Mouse (Mus musculus): ENCODE results near the gene H2-M3.
"Not testable (repeated sequence)": the region's sequence is repeated elsewhere in the genome, so short reads cannot be mapped to it uniquely, and the experiment has no call there.

H2-M3 gene

DNA sequence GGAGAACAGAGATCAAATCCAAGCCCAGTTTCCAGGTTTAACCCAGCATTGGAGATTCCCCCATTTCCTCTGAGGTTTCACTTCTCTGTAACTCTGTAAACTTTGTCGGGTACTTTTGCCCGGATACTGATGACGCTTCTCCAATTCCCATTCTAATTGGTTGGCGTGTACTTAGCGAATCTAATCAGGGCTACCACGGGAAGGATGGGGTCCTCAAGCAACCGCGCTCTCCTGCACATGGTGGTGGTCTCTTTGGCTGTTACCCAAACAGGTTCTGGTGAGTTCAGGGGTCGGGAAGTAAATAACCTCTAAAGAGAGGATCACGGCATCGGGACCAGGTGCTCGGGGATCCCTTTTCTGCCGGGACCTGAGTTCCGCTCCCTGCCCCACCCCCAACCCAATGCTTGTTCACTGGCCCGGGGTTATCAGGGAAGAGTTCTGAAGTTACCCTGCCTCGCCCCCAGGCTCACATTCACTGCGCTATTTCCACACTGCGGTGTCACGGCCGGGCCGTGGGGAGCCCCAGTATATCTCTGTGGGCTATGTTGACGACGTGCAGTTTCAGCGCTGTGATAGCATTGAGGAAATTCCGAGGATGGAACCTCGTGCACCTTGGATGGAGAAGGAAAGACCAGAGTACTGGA, at the start of gene H2-M3:
Gene H2-M3 (plus strand): TSS at position 163 of the 644 bp plus-strand sequence.
- peak; percentile 86 for DNase-seq (ENCODE audit: low read depth, low spot score)

DNA sequence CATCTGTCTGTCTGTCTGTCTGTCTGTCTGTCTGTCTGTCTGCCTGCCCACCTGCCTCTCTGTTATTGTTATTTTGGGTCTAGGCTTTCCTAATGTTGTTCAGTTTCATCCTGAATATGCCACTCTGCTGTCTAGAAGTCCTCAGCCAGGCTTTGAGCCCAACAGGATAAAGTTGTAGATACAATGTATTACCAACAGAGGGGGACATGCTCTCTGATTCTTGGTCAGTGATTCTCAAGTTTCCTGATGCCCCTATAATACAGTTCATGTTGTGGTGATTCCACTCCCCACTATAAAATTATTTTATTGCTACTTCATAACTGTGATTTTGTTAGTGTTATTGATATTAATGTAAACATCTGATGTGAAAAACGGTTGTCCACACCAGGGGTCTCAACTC, 48.1 kb upstream of the H2-M3 start:
- DNase-seq (ENCODE audit: low read depth, low spot score): no peak

DNA sequence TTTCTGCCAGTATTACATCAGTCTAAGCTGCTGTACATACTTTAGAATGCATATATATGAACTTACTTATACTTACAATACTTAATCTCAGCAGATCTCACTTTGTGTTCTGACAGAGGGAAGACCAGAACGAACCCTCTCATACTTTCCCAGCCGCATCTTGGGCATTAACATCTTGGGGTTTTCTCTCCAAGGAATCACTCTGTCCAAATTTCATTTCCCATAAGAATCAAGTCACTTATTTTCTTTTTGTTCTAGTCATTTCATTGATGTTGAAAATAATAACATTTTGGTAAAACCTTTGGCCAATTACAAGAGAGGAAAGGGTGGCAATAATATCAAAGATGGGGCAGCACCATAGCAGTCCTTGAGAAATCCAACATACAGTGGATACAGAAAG, 32.8 kb upstream of the H2-M3 start, which contains the start of gene Olfr97:
Gene Olfr97 (minus strand): TSS at position 101 of the 400 bp plus-strand sequence.
- not testable (repeated sequence) for DNase-seq (ENCODE audit: low read depth, low spot score)

DNA sequence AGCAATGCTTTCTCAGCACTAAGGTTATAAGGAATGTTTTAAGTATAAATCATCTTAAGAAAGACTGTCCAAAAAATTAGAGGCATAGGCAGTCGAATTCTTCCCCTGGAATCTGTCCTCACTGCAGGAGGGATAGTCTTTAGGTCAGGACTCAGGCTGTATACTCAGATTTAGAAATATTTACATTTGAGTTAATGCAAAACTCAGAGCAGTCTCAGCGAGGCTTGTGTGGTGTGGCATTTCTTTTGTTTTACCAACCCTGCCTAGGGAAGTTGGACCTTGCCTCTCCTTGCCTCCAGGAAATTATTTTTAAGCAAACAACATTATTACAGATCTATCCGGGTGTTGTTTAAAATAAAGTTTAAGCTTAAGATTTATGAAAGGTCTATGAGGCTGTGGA, 27.8 kb upstream of the H2-M3 start:
- DNase-seq (ENCODE audit: low read depth, low spot score): no peak

DNA sequence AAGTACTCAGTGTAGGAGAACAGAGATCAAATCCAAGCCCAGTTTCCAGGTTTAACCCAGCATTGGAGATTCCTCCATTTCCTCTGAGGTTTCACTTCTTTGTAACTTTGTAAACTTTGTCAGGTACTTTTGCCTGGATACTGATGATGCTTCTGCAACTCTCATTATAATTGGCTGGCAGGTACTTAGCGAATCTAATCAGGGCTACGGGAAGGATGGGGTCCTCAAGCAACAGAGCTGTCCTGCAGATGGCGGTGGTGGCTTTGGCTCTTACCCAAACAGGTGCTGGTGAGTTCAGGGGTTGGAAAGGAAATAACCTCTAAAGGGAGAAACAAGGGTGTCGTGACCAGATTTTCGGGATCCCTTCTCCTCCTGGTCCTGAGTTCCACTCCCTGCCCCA, 23.3 kb upstream of the H2-M3 start:
- DNase-seq (ENCODE audit: low read depth, low spot score): peak; percentile 40

DNA sequence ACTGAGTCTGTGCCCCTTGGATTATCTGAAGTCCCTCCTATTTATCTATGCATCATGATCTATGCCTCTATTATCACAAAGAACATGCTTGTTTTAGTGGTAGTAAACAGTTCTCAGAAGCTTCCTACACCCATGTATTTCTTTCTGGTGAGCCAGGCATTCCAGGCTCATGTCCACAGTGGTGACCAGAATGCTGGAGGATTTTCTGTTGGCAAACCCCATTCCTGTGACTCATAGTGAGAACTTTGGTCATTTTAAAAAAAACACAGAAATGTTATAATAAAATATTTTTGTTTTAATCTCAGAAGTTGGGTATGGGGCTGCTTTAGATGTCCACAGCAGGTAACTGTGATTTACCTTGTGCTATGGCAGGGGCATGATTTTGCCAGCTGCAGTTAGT, 20.6 kb upstream of the H2-M3 start:
- no peak for DNase-seq (ENCODE audit: low read depth, low spot score)

DNA sequence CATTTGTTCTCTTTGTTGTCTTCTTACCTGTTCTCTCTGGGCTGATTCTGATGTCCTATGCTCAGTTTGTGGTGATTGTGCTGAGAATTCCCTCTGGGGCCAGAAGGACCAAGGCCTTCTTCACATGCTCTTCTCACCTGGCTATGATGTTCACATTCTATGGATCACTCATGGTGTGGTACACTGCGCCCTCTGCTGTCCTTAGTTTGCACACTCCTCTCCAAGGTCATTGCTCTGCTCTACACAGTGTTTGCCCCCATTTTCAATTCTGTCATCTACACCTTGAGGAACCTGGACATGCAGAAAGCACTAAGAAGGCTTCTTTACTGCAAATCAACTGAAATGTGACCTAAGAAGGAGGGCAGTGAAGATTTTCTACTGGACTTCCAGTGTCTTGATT, 19.5 kb upstream of the H2-M3 start:
- DNase-seq (ENCODE audit: low read depth, low spot score): no peak

DNA sequence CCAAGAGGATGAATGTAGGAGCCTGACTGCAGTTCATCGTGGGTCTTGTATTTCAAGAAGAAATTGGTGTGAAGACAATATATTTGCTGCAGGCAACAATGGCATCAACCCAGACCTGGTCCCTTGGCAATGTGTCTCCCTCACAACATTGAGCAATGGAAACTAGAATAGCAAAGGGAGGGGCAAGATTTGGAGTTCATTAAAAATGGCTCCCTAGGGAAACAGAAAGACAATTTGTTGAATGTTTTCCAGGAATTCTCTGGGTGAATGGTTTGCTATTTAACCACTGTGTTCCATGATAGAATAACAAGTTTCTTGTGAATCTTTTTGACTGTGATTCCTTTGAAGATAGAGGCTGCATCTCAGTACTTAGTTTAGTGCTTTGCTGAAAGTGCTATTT, 6.4 kb upstream of the H2-M3 start, which contains the start of gene Olfr98:
Gene Olfr98 (minus strand): TSS at position 124 of the 400 bp plus-strand sequence.
- peak; percentile 27 for DNase-seq (ENCODE audit: low read depth, low spot score)

DNA sequence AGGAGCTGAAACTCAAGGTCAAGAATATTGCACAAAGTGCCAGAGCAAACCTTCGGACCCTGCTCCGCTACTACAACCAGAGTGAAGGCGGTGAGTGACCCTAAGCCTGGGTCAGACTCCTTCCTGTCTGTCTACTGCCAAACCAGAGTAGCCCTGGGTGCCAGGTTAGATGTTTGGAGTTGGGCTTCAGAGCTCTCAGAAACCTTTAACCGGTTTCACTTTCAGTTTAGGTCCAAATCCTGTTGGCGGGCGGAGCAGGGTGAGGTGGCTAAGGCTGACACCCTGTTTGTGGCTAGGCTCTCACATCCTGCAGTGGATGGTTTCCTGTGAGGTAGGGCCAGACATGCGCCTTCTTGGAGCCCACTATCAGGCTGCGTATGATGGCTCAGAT, 677 bp downstream of the H2-M3 start:
- peak; percentile 46 for DNase-seq (ENCODE audit: low read depth, low spot score)

DNA sequence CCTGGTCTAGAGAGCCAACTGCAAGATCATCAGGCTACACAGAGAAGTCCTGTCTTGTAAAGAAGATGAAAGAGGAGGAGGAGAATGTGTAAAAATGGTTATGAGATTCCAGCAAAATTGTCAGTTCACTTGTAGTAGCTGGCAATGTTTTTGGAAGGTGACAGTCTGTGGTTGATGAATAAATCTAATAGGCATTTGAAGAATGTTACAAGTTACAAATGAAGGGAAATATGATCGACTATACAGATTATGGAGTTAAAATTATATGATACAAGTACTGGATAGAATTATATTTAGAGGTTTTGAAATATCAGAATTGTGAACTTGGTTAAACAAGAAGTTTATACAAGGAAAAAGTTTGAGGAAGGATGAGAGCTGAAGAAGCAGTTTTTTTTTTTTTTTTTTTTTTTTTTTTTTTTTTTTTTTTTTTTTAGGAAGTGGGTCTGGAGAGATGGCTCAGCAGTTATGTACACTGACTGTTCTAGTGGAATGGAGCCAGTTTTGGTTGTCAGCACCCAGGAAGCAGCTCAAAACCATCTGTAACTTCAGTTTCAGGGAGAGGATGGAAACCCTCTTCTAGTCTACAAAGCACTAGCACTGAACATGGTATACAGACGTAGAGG, 5.7 kb downstream of the H2-M3 start:
- peak; percentile 16 for DNase-seq (ENCODE audit: low read depth, low spot score)

DNA sequence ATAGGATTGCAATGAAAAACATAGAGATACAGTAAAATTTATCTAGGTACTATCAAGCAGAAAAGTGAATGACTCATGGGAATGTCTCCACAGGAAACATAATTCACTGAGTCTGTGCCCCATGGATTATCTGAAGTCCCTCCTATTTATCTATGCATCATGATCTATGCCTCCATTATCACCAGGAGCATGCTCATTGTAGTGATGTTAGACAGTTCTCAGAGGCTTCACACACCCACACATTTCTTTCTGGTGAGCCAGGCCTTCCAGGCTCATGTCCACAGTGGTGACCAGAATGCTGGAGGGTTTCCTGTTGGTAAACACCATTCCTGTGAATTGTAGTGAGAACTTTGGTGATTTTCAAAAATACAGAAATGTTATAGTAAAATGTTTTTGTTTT, 6.6 kb downstream of the H2-M3 start:
- no peak for DNase-seq (ENCODE audit: low read depth, low spot score)

DNA sequence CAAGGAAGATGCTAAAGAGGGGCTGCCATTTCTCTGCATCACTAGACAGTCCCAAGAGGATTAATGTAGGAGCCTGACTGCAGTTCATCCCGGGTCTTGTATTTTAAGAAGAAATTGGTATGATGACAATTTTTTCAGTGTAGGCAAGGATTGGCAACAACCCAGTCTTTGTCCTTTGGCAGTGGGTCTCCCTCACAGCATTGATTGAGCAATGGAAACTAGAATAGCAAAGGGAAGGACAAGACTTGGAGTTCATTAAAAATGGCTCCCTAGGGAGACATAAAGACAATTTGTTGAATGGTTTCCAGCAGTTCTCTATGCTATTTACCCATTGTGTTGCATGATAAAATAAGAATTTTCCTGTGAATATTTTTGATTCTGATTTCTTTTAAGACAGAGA, 10.3 kb downstream of the H2-M3 start:
- peak; percentile 75 for DNase-seq (ENCODE audit: low read depth, low spot score)

DNA sequence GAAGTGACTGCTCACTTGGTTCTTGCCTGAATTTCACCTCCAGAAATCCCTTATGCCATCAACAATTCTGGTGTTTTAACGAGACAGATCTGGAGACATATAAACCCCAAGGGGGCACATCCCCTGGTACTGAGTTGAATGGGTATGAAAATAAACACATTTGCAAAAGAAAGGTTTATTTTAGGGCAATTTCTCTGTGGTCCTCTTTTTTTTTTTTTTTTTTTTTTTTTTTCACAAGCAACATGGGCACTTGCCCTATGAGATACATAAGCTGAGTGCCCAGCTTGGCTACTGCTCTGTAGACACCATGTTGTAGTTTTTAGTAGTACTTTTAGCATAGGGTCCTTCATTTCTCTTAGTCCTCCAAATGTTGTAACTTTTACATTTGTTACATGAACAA, 13.3 kb downstream of the H2-M3 start, which contains the start of gene Olfr99:
Gene Olfr99 (minus strand): TSS at position 101 of the 400 bp plus-strand sequence.
- DNase-seq (ENCODE audit: low read depth, low spot score): no peak

DNA sequence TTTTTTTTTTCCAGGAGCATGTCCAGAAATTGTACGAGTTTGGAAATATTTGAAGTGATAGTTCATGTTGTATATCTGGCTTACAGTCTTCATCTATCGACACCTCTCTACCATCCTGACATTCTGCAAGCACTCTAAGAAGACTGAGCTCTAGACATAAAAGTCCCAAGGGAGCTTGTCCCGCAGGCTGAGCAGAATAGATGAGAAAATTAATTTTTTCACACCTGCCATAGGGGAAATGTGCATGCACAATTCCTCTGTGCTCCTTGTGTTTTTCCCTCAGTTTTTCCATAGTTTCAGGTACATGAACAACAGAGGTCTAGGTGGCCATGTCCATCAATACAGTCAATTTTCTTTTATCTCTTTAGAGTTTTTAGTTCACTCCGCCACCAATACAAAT, 34.2 kb downstream of the H2-M3 start, which contains the start of gene Olfr101:
Gene Olfr101 (minus strand): TSS at position 101 of the 400 bp plus-strand sequence.
- no peak for DNase-seq (ENCODE audit: low read depth, low spot score)

DNA sequence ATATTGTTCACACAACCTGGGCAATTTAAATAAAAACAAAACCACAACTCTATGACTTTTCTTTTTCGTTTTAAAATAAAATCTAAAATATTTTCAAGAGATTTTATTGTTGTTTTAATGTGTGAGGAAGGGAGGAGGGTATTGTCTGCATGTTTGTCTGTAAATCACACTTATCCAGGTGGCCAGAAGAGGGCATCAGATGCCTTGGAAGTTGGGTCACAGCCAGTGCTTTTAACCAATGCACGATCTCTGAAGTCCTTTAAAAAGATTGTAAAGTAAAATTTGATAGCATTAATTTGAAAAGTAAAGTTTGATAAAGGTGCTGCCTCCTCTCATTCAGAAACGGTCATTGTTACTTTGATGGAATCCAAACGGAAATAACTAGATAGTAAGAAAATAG, 38.5 kb downstream of the H2-M3 start:
- no peak for DNase-seq (ENCODE audit: low read depth, low spot score)

DNA sequence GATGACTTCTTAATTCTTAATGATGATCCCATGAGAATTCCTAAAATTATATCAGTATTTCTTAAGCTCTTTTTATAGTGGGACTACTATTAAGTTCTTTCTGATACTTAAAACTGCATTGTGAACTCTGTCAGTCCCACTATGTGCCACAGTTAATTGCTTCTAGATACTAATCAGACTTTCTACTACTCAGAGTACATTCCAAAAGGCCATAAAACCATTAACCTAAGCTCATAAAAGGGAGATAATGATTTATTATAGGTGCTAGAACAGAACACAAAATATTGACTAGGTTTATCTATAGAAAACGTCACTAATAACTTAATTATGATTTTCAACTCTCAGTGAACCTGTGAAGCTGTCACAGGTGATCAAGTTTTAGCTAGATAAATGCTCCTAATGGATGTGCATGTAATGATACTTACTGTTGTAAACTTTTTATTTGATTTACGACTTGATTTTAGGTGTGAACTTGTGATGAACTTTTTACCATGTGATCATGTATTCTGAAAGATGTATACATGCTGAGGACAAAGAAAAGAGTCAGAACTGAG, 40.2 kb downstream of the H2-M3 start:
- no peak for DNase-seq (ENCODE audit: low read depth, low spot score)

DNA sequence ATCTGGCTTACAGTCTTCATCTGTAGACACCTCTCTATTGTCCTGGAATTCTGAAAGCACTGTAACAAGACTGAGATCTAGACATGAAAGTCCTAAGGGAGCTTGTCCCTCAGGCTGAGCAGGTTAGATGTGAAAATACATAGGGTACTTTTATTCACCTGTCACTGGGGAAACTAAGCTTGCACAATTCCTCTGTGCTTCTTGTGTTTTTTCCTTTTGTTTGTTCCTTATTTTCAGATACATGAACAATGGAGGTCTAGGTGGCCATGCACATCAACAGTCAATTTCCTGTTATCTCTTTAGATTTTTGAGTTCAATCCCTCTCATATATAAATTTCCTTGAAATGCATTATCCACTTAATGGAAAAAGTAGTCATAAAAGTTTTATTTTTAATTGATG, 46.9 kb downstream of the H2-M3 start, which contains the start of gene Olfr102:
Gene Olfr102 (minus strand): TSS at position 101 of the 400 bp plus-strand sequence.
- no peak for DNase-seq (ENCODE audit: low read depth, low spot score)
